Mouse (Mus musculus): ENCODE measurements at regions not wholly inside any gene's neighbourhood (a gene's known extent, or its start where the extent isn't known, plus 50 kb on each side); places are given as distances from the start of the nearest gene placed in this dataset.

DNA sequence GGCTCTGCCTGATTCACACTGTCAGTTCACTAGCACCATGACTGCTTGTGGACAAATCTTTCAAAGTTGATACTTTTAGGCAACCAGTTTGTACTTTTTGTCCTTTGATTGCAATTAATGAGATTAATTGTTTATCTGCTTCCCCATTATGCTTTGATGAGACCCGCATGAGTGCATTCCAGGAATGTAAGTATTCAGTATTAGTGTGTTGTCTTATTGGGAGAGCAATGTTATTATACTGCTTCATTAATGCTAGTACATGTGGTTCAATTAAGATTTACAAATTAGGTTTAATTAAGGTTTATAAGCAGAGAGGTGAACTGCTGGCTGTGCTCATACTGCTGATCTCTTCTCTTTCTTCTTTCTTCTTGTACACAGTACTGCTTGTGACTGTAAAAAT lies 2984.7 kb upstream of the Gm6569 start:
- no peak for TF ChIP-seq CTCF (conservative IDR thresholded peaks at IDR 0.05; ENCODE audit: insufficient read depth, insufficient read length, low read depth, low read length)
- no peak for TF ChIP-seq POLR2A (IDR thresholded peaks at IDR 0.05; ENCODE audit: low read depth, low read length)

Measured in kidney, adult 2 months (tissue).